Mouse (Mus musculus): Measurements from ENCODE around the gene Prss1. TPM values are rescaled to one million over a fixed set of nuclear protein-coding genes. Genes with fewer than 3 reads are reported as not detected.
"Not testable (repeated sequence)": the region's sequence is repeated elsewhere in the genome, so short reads cannot be mapped to it uniquely, and the experiment has no call there.

Gene Prss1
- total RNA-seq (2014; rRNA removed; ENCODE audit: low replicate concordance) (not detected in 2 replicates), polyA plus RNA-seq (2015; fragmentation: Nextera tagmentation; extraction: Ambion mirVana) (not detected in 2 replicates)

- DNase-seq (ENCODE audit: low spot score); ATAC-seq (ENCODE audit: insufficient read depth, low read depth): not testable (repeated sequence)
These were observed at the start of gene Prss1 for GRCm38 (mm10) chr6:41458632-41459031. TSS of gene Prss1 (plus strand) at chr6:41458932.

GRCm38 (mm10) chr6:41442261-41442660, 16.5 kb upstream of the Prss1 start:
- H3K4me1 ChIP-seq (ENCODE audit: control insufficient read depth, insufficient read depth); H3K36me3 ChIP-seq (replicated peaks; ENCODE audit: control insufficient read depth, insufficient read depth, low read length); H3K9me3 ChIP-seq (replicated peaks; ENCODE audit: control insufficient read depth, low read length); H3K9ac ChIP-seq (replicated peaks; ENCODE audit: low read depth, low read length); H3K27ac ChIP-seq (ENCODE audit: low read depth); H3K27me3 ChIP-seq (ENCODE audit: control insufficient read depth, insufficient read depth, low read length); ATAC-seq (ENCODE audit: insufficient read depth, low read depth); DNase-seq (ENCODE audit: low spot score); H3K4me2 ChIP-seq (ENCODE audit: low read depth, low read length); H3K4me3 ChIP-seq (ENCODE audit: low read depth, low read length): not testable (repeated sequence)
- 66% methylated on average over 2 of the region's 2 CpGs for WGBS

More at GRCm38 (mm10) chr6:41458632-41459031, at the start of gene Prss1:
- H3K9ac ChIP-seq (replicated peaks; ENCODE audit: low read depth, low read length); H3K9me3 ChIP-seq (replicated peaks; ENCODE audit: control insufficient read depth, low read length); H3K27me3 ChIP-seq (ENCODE audit: control insufficient read depth, insufficient read depth, low read length); H3K36me3 ChIP-seq (replicated peaks; ENCODE audit: control insufficient read depth, insufficient read depth, low read length); H3K4me3 ChIP-seq (ENCODE audit: low read depth, low read length); H3K4me2 ChIP-seq (ENCODE audit: low read depth, low read length); H3K27ac ChIP-seq (ENCODE audit: low read depth); H3K4me1 ChIP-seq (ENCODE audit: control insufficient read depth, insufficient read depth): not testable (repeated sequence)

DNA sequence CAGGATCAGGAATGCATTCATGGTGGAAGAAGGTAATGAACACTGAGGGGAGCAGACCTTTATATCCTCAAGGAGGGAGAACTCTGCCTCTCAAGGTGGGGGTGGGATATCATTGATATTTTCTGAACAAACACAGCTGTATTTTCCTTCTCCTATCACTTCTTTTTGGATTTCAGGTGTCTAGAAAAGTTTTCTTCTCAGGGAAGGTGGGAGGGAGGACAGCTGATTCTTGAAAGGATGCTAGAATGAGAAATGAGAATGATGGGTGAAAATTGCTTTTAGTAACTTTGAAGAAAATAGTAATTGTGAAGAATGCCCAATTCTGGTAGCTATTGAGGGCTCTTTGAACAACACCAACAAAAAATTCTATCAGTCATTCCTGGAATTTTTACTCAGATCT, 12.7 kb upstream of the Prss1 start, which contains the start of gene Gm10334:
TSS of gene Gm10334 (minus strand) at position 101 of the 400 bp plus-strand sequence.
- H3K27ac ChIP-seq (ENCODE audit: low read depth); H3K27me3 ChIP-seq (ENCODE audit: control insufficient read depth, insufficient read depth, low read length); H3K4me3 ChIP-seq (ENCODE audit: low read depth, low read length); H3K4me1 ChIP-seq (ENCODE audit: control insufficient read depth, insufficient read depth); ATAC-seq (ENCODE audit: insufficient read depth, low read depth); H3K36me3 ChIP-seq (replicated peaks; ENCODE audit: control insufficient read depth, insufficient read depth, low read length); H3K9me3 ChIP-seq (replicated peaks; ENCODE audit: control insufficient read depth, low read length); H3K9ac ChIP-seq (replicated peaks; ENCODE audit: low read depth, low read length); H3K4me2 ChIP-seq (ENCODE audit: low read depth, low read length); DNase-seq (ENCODE audit: low spot score): not testable (repeated sequence)

DNA sequence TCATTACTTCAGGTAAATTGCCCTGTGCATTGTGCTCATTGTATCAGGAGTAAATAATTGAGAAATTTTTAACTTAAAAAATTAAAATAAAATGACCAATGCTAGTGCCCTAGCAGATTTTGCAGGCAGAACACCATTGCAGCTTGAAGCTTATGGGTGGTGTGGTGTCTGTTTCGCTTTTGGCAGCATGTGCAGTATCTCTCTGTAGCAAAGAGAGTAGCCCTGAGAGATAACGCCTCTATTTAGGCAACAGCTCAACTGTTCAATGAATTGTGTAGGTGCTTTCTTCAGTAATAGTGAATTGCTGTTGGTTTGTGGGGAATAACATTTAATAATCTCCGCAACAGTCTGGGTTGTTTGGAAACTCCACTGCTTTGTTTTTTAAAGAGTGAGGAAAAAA, 40.6 kb downstream of the Prss1 start:
- no peak overlapping the region for H3K9ac ChIP-seq (replicated peaks; ENCODE audit: low read depth, low read length)
- no peaks in the 10 kb centered on the region for H3K27me3 ChIP-seq (ENCODE audit: control insufficient read depth, insufficient read depth, low read length)
- 63% methylated on average over 3 of the region's 3 CpGs for WGBS
- no peaks in the 10 kb centered on the region for H3K4me1 ChIP-seq (ENCODE audit: control insufficient read depth, insufficient read depth)
- no peak for ATAC-seq (ENCODE audit: insufficient read depth, low read depth)
- TF ChIP-seq EP300 (IDR thresholded peaks at IDR 0.05; ENCODE audit: low read depth): no peak
- H3K4me2 ChIP-seq (ENCODE audit: low read depth, low read length): no peak overlapping the region
- H3K9me3 ChIP-seq (replicated peaks; ENCODE audit: control insufficient read depth, low read length): no peaks in the 10 kb centered on the region
- no peak for DNase-seq (ENCODE audit: low spot score)
- H3K27ac ChIP-seq (ENCODE audit: low read depth): no peak overlapping the region
- H3K36me3 ChIP-seq (replicated peaks; ENCODE audit: control insufficient read depth, insufficient read depth, low read length): no peaks in the 10 kb centered on the region
- no peak overlapping the region for H3K4me3 ChIP-seq (ENCODE audit: low read depth, low read length)

DNA sequence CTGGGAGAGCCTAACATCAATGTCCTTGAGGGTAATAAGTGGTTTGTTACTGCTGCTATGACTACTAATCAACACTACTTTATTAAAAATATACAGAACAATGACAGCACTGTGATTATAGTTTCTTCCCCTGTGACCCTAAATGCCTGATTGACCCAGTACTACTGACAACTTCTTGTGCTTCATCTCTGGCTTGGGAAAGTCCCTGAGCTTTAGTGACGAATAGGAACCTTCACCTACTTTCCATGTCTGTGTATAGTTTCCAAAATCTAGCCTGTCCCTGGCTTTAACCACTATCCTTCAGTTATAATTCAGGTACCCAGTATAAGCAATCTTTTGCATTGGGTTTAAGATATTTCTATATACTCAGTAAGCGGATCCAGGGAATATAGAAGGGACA, 46.2 kb downstream of the Prss1 start:
- Histone ChIP-seq H3K9ac (replicated peaks; ENCODE audit: low read depth, low read length) (no peak overlapping the region), H3K4me3 (ENCODE audit: low read depth, low read length) (no peak overlapping the region), H3K4me1 (ENCODE audit: control insufficient read depth, insufficient read depth) (no peaks in the 10 kb centered on the region), H3K9me3 (replicated peaks; ENCODE audit: control insufficient read depth, low read length) (no peaks in the 10 kb centered on the region), H3K4me2 (ENCODE audit: low read depth, low read length) (no peak overlapping the region), H3K27ac (ENCODE audit: low read depth) (no peak overlapping the region), H3K27me3 (ENCODE audit: control insufficient read depth, insufficient read depth, low read length) (no peaks in the 10 kb centered on the region), H3K36me3 (replicated peaks; ENCODE audit: control insufficient read depth, insufficient read depth, low read length) (no peaks in the 10 kb centered on the region)
- 62% methylated on average over 2 of the region's 2 CpGs for WGBS
- no peak for ATAC-seq (ENCODE audit: insufficient read depth, low read depth)
- DNase-seq (ENCODE audit: low spot score): no peak
- TF ChIP-seq CTCF (IDR thresholded peaks at IDR 0.05; ENCODE audit: low read depth): no peak
- TF ChIP-seq EP300 (IDR thresholded peaks at IDR 0.05; ENCODE audit: low read depth): no peak

GRCm38 (mm10) chr6:41505323-41505722, 46.6 kb downstream of the Prss1 start:
- Histone ChIP-seq H3K4me2 (ENCODE audit: low read depth, low read length) (no peak overlapping the region), H3K9ac (replicated peaks; ENCODE audit: low read depth, low read length) (no peak overlapping the region), H3K27me3 (ENCODE audit: control insufficient read depth, insufficient read depth, low read length) (no peaks in the 10 kb centered on the region), H3K27ac (ENCODE audit: low read depth) (no peak overlapping the region), H3K4me1 (ENCODE audit: control insufficient read depth, insufficient read depth) (no peaks in the 10 kb centered on the region), H3K4me3 (ENCODE audit: low read depth, low read length) (no peak overlapping the region), H3K9me3 (replicated peaks; ENCODE audit: control insufficient read depth, low read length) (no peaks in the 10 kb centered on the region), H3K36me3 (replicated peaks; ENCODE audit: control insufficient read depth, insufficient read depth, low read length) (no peaks in the 10 kb centered on the region)
- no peak for DNase-seq (ENCODE audit: low spot score)
- ATAC-seq (ENCODE audit: insufficient read depth, low read depth): no peak
- WGBS: 56% methylated on average over 6 of the region's 6 CpGs
- TF ChIP-seq CTCF (IDR thresholded peaks at IDR 0.05; ENCODE audit: low read depth) (no peak), EP300 (IDR thresholded peaks at IDR 0.05; ENCODE audit: low read depth) (no peak)

Other genes starting within 250 kb of the Prss1 start
- not detected in 2 replicates for gene Try4, start 156.7 kb upstream of the Prss1 start, total RNA-seq (2014; rRNA removed; ENCODE audit: low replicate concordance)
- not detected in 2 replicates for gene Try4, start 156.7 kb upstream of the Prss1 start, polyA plus RNA-seq (2015; fragmentation: Nextera tagmentation; extraction: Ambion mirVana)
- gene Try5, start 142.1 kb upstream of the Prss1 start, total RNA-seq (2014; rRNA removed; ENCODE audit: low replicate concordance): not detected in 2 replicates
- not detected in 2 replicates for gene Try5, start 142.1 kb upstream of the Prss1 start, polyA plus RNA-seq (2015; fragmentation: Nextera tagmentation; extraction: Ambion mirVana)
- not detected in 2 replicates for gene Try10, start 104.8 kb upstream of the Prss1 start, total RNA-seq (2014; rRNA removed; ENCODE audit: low replicate concordance)
- not detected in 2 replicates for gene Try10, start 104.8 kb upstream of the Prss1 start, polyA plus RNA-seq (2015; fragmentation: Nextera tagmentation; extraction: Ambion mirVana)
- not detected in 2 replicates for gene Prss3, start 81.3 kb upstream of the Prss1 start, total RNA-seq (2014; rRNA removed; ENCODE audit: low replicate concordance)
- not detected in 2 replicates for gene Prss3, start 81.3 kb upstream of the Prss1 start, polyA plus RNA-seq (2015; fragmentation: Nextera tagmentation; extraction: Ambion mirVana)
- not detected in 2 replicates for gene Gm5771, start 66.6 kb upstream of the Prss1 start, total RNA-seq (2014; rRNA removed; ENCODE audit: low replicate concordance)
- not detected in 2 replicates for gene Gm5771, start 66.6 kb upstream of the Prss1 start, polyA plus RNA-seq (2015; fragmentation: Nextera tagmentation; extraction: Ambion mirVana)
- not detected in 2 replicates for gene Gm10334, start 12.8 kb upstream of the Prss1 start, total RNA-seq (2014; rRNA removed; ENCODE audit: low replicate concordance)
- not detected in 2 replicates for gene Gm10334, start 12.8 kb upstream of the Prss1 start, polyA plus RNA-seq (2015; fragmentation: Nextera tagmentation; extraction: Ambion mirVana)
- gene Prss2, start 62.9 kb downstream of the Prss1 start, total RNA-seq (2014; rRNA removed; ENCODE audit: low replicate concordance): not detected in 2 replicates
- gene Prss2, start 62.9 kb downstream of the Prss1 start, polyA plus RNA-seq (2015; fragmentation: Nextera tagmentation; extraction: Ambion mirVana): not detected in 2 replicates
- gene Ephb6, start 146.6 kb downstream of the Prss1 start, total RNA-seq (2014; rRNA removed; ENCODE audit: low replicate concordance): 2.1 and 5.6 TPM in 2 replicates
- gene Ephb6, start 146.6 kb downstream of the Prss1 start, polyA plus RNA-seq (2015; fragmentation: Nextera tagmentation; extraction: Ambion mirVana): 1.8 and 2.3 TPM in 2 replicates
- gene Trpv6, start 177.5 kb downstream of the Prss1 start, total RNA-seq (2014; rRNA removed; ENCODE audit: low replicate concordance): not detected in 2 replicates
- not detected in 2 replicates for gene Trpv6, start 177.5 kb downstream of the Prss1 start, polyA plus RNA-seq (2015; fragmentation: Nextera tagmentation; extraction: Ambion mirVana)
- gene Trpv5, start 221.8 kb downstream of the Prss1 start, total RNA-seq (2014; rRNA removed; ENCODE audit: low replicate concordance): not detected in 2 replicates
- not detected in 2 replicates for gene Trpv5, start 221.8 kb downstream of the Prss1 start, polyA plus RNA-seq (2015; fragmentation: Nextera tagmentation; extraction: Ambion mirVana)
- not detected in 2 replicates for gene Llcfc1, start 225.5 kb downstream of the Prss1 start, total RNA-seq (2014; rRNA removed; ENCODE audit: low replicate concordance)
- not detected in 2 replicates for gene Llcfc1, start 225.5 kb downstream of the Prss1 start, polyA plus RNA-seq (2015; fragmentation: Nextera tagmentation; extraction: Ambion mirVana)
- 0.12 and 2.1 TPM in 2 replicates for gene Kel, start 245.4 kb downstream of the Prss1 start, total RNA-seq (2014; rRNA removed; ENCODE audit: low replicate concordance)
- 0.14 and 0.18 TPM in 2 replicates for gene Kel, start 245.4 kb downstream of the Prss1 start, polyA plus RNA-seq (2015; fragmentation: Nextera tagmentation; extraction: Ambion mirVana)